Mouse (Mus musculus) neural tube, embryonic 11.5 days (tissue): ENCODE measurements around the gene Cpn2. TPM values are rescaled to one million over a fixed set of nuclear protein-coding genes. Genes with fewer than 3 reads are reported as not detected.

ENCODE experiments used
- ATAC-seq: fragments of 200-750 bp; cut with Nextera tagmentation; 2 replicates; pipeline ENCODE4 v1.8.0; 2017; ENCODE audit warnings: moderate number of reproducible peaks, mild to moderate bottlenecking, moderate TSS enrichment, moderate library complexity; ENCODE audit not compliant: insufficient read depth, low FRiP score, low TSS enrichment
- DNase-seq: peaks from one replicate; pipeline ENCODE4 v3.0.0-alpha.2; 2015; ENCODE audit warnings: low spot score
- H3K27ac ChIP-seq: fragments of 300-500 bp; sonication (generic); 2 replicates; pipeline ENCODE4 v1.5.1; 2014; ENCODE audit warnings: low read depth, mild to moderate bottlenecking, low read length
- H3K27me3 ChIP-seq: fragments of 300-500 bp; sonication (generic); 2 replicates; pipeline ENCODE4 v1.6.1; 2014; ENCODE audit warnings: mild to moderate bottlenecking, low read length, mixed read lengths; ENCODE audit not compliant: control insufficient read depth, insufficient read depth
- H3K36me3 ChIP-seq: fragments of 300-500 bp; sonication (generic); 2 replicates; pipeline ENCODE4 v1.6.1; 2014; ENCODE audit warnings: mild to moderate bottlenecking, low read length, moderate library complexity, mixed read lengths; ENCODE audit not compliant: control insufficient read depth, insufficient read depth
- H3K4me1 ChIP-seq: fragments of 300-500 bp; sonication (generic); 2 replicates; pipeline ENCODE4 v1.6.1; 2014; ENCODE audit warnings: low read length, mixed read lengths; ENCODE audit not compliant: control insufficient read depth, insufficient read depth
- H3K4me2 ChIP-seq: fragments of 300-500 bp; sonication (generic); 2 replicates; pipeline ENCODE4 v1.6.1; 2014; ENCODE audit warnings: low read depth, mild to moderate bottlenecking, moderate library complexity
- H3K4me3 ChIP-seq: fragments of 300-500 bp; sonication (generic); 2 replicates; pipeline ENCODE4 v1.5.1; 2014; ENCODE audit warnings: low read depth, low read length
- H3K9ac ChIP-seq: fragments of 300-500 bp; sonication (generic); 2 replicates; pipeline ENCODE4 v1.6.1; 2014; ENCODE audit warnings: mild to moderate bottlenecking, low read length
- H3K9me3 ChIP-seq: fragments of 300-500 bp; sonication (generic); 2 replicates; pipeline ENCODE4 v1.6.1; 2016; ENCODE audit warnings: low read length; ENCODE audit not compliant: control insufficient read depth
- WGBS: fragments of 180-500 bp; shearing (Covaris S2); extraction: QIAGEN DNeasy Blood & Tissue Kit; methylation state at CpG from one replicate; pipeline ENCODE4 v1.1.7; 2014; 5-methylcytosine and 5-hydroxymethylcytosine counted together
- polyA plus RNA-seq: library from polyadenylated mRNA; unstranded; fragments of >200 nt; fragmentation: Nextera tagmentation; extraction: Ambion mirVana; gene quantifications from 2 replicates; pipeline ENCODE4 v1.2.1, GENCODE M21; 2014

Gene Cpn2
- polyA plus RNA-seq, 1 experiment from 2014 or later: not detected

DNA sequence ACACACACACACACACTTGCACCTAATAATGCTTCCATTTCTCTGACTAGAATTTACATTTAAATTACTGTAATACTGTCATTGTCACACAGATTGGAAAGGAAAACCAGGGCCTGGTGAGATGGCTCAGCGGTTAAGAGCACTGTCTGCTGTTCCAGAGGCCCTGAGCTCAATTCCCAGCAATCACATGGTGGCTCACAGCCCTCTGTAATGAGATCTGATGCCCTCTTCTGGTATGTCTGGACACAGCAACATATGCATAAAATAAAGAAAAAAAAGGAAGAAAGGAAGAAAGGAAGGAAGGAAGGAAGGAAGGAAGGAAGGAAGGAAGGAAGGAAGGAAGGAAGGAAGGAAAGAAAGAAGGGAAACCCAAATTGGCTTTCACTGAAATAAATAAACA lies 53.7 kb downstream of the Cpn2 start:
- no peaks in the 10 kb centered on the region for H3K27me3 ChIP-seq
- no peak overlapping the region for H3K27ac ChIP-seq
- WGBS: 73% methylated on average over 1 of the region's 1 CpGs
- no peak overlapping the region for H3K4me3 ChIP-seq
- H3K4me2 ChIP-seq: no peak overlapping the region
- ATAC-seq (no peak), DNase-seq (no peak)
- H3K36me3 ChIP-seq: no peaks in the 10 kb centered on the region
- no peak overlapping the region for H3K9ac ChIP-seq
- H3K9me3 ChIP-seq: no peaks in the 10 kb centered on the region
- H3K4me1 ChIP-seq: no peaks in the 10 kb centered on the region

DNA sequence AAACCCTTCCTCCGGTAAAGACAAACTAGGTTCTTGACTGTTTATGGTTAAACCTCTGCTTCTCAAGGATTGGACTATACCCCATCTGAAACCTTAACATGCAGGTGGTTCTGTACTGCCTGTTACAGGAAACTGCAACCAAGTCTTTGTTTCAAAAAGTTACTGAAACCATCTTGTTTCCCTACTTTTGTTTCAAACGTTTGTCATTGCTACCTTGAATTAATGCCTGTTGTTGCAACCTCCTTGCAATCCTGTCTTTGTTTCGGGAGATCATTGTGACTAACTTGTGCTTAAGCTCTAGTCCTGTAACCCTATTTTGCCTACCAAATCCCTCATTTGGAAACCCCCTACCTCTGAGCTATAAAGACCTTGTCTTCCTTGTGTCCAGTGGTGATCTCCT lies 55.3 kb downstream of the Cpn2 start:
- ATAC-seq (no peak), DNase-seq (no peak)
- no peak overlapping the region for H3K4me2 ChIP-seq
- H3K9ac ChIP-seq: no peak overlapping the region
- H3K4me3 ChIP-seq: no peak overlapping the region
- H3K9me3 ChIP-seq: no peaks in the 10 kb centered on the region
- H3K36me3 ChIP-seq: no peaks in the 10 kb centered on the region
- H3K27me3 ChIP-seq: no peaks in the 10 kb centered on the region
- no peak overlapping the region for H3K27ac ChIP-seq
- no peaks in the 10 kb centered on the region for H3K4me1 ChIP-seq
- 76% methylated on average over 3 of the region's 3 CpGs for WGBS

DNA sequence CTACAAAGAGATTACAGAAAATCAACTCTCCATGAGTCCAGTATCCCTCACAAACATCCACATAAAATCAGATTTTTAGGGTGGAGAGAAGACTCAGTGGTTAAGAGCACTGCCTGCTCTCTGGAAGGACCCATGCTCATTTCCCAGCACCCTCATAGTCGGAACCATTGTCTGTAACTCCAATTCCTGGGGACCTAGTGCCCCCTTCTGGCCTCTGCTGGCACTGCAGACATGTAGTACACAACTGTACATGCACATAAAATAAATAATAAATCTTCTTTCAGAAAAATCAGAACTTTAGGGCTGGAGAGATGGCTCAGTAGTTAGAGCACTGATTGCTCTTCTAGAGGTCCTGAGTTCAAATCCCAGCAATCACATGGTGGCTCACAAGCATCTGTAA lies 58.0 kb downstream of the Cpn2 start:
- no peak overlapping the region for H3K27ac ChIP-seq
- no peaks in the 10 kb centered on the region for H3K27me3 ChIP-seq
- no peak for ATAC-seq
- no peak for DNase-seq
- no peak overlapping the region for H3K9ac ChIP-seq
- whole genome bisulfite sequencing: 86% methylated on average over 1 of the region's 1 CpGs
- H3K36me3 ChIP-seq: no peaks in the 10 kb centered on the region
- no peaks in the 10 kb centered on the region for H3K9me3 ChIP-seq
- H3K4me2 ChIP-seq: no peak overlapping the region
- H3K4me3 ChIP-seq: no peak overlapping the region
- H3K4me1 ChIP-seq: peaks cover 15% of the 10 kb centered on the region

DNA sequence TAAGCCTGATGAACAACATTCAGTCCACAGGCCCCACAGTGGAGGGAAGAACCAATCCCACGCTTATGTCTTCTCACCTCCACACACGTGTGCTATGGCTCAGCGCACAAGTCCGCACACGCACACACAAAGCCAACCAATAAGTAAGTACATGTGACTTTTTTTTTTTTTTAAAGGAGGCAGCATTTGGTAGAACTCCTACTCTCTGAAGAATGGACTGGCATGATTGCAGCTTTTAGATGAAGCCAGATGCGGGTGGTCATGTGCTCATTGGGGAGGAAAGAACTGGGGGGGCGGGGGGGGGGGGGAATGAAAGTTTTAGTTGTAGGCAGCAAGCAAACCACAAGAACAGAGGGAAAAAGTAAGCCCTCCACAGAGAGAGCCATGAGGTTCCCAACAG lies 59.3 kb downstream of the Cpn2 start:
- WGBS: 87% methylated on average over 7 of the region's 7 CpGs

DNA sequence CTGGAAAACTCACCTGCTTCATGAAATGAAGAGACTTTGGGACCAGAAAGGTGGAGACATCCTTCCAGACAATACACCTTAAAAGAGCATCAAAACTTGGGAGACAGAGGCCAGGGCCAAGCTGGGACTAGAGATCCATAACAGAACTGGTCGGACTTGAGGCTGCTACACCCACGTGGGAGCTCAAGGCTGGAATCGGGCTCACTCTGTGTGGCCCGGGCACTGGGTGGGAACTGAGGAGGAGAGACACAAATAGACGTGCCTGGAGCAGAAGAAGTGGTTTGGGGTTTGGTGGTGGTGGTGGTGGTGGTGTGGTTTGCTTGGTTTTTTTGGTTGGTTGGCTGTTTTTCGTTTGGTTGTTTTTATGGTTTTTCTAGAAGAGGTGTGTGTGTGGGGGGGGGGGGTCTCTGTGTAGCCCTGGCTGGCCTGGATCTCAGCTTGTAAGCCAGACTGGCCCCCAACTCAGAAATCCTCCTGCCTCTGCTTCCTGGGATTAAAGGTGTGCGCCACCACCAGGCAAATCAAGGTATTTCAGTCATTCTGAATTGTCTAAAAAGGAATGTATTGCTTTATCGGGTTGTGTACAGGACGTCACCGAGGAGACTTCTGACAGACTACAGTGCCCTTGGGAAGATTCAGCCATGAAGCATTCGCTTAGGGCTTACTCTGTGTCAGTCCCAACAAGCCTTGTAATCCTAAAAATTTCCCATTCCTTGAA lies 60.0 kb downstream of the Cpn2 start:
- no peak for ATAC-seq
- 92% methylated on average over 11 of the region's 11 CpGs for WGBS
- H3K27me3 ChIP-seq: no peaks in the 10 kb centered on the region
- H3K9ac ChIP-seq: no peak overlapping the region
- H3K4me3 ChIP-seq: no peak overlapping the region
- peaks cover 15% of the 10 kb centered on the region for H3K4me1 ChIP-seq
- no peak overlapping the region for H3K27ac ChIP-seq
- DNase-seq: no peak
- no peaks in the 10 kb centered on the region for H3K9me3 ChIP-seq
- H3K4me2 ChIP-seq: no peak overlapping the region
- H3K36me3 ChIP-seq: no peaks in the 10 kb centered on the region

More for the DNA sequence above, 59.3 kb downstream of the Cpn2 start:
- no peaks in the 10 kb centered on the region for H3K9me3 ChIP-seq
- H3K4me2 ChIP-seq: no peak overlapping the region
- no peaks in the 10 kb centered on the region for H3K27me3 ChIP-seq
- no peak overlapping the region for H3K27ac ChIP-seq
- peaks cover 15% of the 10 kb centered on the region for H3K4me1 ChIP-seq
- no peak overlapping the region for H3K4me3 ChIP-seq
- DNase-seq (no peak), ATAC-seq (no peak)
- no peak overlapping the region for H3K9ac ChIP-seq
- no peaks in the 10 kb centered on the region for H3K36me3 ChIP-seq

Other genes starting within 250 kb of the Cpn2 start
- 56.8 and 57.3 TPM in 2 replicates for gene Hes1, start 203.1 kb downstream of the Cpn2 start, polyA plus RNA-seq
- 0.23 and 0.33 TPM in 2 replicates for gene Lrrc15, start 15.8 kb upstream of the Cpn2 start, polyA plus RNA-seq
- 2.4 and 2.5 TPM in 2 replicates for gene Gp5, start 43.3 kb upstream of the Cpn2 start, polyA plus RNA-seq
- 12.5 and 13.0 TPM in 2 replicates for gene Atp13a3, start 138.5 kb upstream of the Cpn2 start, polyA plus RNA-seq